Mouse (Mus musculus): ENCODE data around the gene Eif1ax. TPM values are rescaled to one million over a fixed set of nuclear protein-coding genes. Genes with fewer than 3 reads are reported as not detected.
A peak's percentile ranks its signal among the peaks of the same experiment; 100 is the strongest.
"Not testable (repeated sequence)": the region's sequence is repeated elsewhere in the genome, so short reads cannot be mapped to it uniquely, and the experiment has no call there.

Gene Eif1ax
- 10 to 100 TPM; 65.9 to 97.7 TPM for polyA plus RNA-seq (2017; shearing (Covaris generic))

DNA sequence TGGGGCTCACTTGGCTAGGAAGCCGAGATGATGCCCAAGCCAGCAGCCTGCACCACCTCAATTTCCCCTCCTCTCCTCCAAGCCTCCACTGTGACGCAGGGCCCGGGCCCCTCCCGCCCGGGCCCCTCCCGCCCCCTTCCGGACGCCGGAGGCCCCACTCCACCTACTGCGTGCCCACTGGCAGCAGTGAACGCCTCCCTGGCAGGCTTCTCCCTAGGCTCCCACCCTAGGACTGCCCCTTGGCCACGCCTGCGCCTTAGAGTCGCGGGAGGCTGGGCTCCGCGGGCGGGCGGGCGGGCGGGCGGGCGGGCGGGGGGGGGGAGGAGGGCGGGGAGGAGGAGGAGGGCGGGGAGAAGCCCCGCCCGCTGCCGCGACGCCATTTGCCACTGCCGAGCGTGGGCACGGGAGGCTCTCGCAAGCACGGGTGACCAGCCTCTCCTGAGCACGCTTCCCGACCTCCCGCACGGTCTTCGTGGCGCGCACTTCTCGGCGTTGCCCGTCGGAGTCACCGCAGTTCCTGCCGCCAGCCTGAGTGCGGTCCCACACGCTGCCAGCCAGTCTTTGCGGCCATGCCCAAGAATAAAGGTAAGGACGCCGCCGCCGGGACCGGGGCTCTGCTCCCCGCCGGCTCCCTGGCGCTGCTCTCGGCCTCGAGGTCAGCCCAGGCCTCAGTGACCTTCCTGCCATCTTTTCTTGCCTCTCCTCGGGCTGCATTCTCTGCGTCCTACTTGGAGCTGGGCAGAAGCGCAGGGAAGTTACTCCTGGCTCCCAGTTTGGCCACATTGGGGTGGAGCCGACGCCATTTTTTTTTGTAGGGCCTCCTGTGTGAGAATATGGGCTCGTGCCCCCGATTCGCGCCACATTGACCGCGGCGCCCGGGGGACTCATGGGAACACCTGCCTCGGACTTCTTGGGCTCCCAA is at the start of gene Eif1ax:
Gene Eif1ax (plus strand): TSS at position 348 of the 922 bp plus-strand sequence.
- peak; percentile 86 for ATAC-seq

DNA sequence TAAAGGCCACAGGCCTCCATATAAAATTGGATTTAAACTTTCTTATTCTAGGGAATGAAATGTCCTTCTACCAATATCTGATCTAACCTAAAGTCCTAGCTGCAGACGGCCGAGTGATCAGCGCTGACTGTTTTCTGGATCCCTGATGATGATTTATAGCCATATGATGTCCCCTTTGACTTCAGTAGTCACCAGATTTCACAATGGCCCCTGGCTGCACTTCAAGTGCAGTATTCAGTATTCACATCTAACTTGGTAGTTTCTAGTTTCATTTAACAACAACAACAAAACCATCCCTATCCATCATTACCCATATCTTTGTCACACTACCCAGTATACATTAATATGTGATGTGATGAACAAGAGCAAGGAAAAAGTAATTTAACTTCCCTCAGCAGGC is 7.5 kb upstream of the Eif1ax start:
- ATAC-seq: no peak

DNA sequence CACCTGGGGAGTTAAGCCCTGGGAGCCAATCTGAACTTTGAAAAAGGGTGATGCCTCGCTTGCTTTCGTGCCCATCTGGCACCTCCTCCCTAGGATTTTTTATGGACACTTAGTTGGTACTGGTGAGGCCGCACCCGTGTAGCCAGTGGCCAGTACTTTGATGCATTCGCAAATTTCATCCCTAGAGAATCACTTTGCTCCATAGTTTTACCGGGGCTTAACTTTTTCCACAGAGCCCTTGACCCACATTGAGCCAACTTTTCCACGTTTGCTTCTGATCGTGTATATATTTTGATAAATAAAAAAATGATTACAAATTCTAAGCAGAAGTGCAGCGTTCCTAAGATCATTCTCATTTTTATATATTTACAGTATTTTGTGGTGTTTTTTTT is 771 bp downstream of the Eif1ax start:
- no peak for ATAC-seq

DNA sequence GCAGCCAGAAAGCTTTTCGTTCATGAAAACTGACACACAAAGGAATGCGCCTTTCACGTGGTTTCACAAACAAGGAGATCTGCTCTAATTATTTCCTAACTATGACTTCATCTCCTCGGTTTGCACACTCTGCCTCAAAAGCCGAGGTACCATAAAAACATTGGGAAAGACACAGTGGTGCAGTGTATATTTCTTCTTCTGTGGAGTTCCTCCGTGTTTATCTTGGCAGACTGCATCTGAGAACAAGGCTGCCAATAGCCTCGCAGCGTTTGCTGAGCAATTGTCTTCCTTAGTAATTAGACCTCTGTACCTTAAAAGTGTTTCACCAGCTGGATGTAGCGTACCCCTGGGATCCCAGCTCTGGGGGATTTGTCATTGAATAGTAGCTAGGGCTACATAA is 15.1 kb downstream of the Eif1ax start:
- ATAC-seq: no peak

DNA sequence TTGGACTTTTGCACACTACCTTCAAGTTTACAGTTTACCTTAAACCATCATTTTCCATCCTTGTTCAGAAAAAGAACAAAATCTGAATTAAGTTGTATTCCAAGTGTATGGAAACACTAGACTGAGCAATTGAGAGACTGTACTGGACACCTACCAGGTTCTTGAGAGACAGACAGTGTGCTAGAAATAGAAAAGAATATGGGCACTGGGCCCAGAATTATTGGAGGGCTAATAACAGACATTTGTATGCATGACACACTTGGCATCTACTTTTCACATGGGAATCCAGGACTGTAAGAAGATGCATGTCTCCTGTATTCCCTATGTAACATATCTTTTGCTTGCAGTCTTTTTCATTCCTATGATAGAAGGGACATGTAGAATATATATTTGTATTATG is 17.0 kb downstream of the Eif1ax start:
- ATAC-seq: no peak

DNA sequence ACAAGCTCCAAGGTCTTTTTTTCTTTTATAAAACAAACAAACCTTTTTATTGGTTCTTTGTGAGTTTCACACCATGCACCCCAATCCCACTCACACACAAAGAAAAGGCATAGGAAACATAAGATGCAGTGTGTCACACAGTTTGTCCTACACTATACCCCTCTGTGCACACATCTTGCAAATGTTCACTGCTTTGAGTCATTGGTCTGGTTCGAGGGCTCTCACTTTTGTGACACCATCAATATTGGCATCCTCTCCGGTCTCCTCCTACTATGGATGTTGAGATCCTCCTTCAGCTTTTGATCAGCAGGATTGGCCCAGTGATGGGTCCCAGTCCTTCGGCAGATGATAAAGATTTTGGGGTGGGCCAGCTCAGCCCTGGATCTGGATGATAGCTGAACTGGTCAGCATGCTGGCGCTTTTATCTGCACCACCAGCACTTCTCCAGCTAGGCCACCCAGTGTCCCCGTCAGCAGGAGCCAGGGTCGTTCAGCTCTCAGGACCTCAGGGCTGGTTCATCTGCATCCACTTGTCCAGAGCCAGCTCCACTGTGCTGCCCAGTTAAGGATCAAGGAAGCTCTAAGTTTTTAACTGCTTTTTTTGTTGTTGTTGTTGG is 18.5 kb downstream of the Eif1ax start:
- no peak for ATAC-seq

DNA sequence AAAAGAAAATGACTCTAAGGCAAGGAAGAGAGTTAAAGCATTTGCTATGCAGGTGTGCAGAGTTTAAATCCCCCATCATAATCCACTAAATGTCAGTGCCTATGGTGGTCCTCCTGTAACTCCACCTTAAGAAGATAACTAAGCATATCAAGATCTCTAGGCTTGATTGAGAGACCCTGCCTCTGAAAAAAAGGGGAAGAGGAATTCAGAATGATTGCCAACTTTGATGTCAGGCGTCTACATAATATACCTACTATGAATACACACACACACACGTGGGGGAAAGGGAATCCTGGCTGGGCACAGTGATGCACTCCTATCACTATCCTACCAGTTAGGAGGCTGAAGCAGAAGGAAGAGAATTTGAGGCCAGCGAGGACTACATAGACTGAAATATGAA is 19.3 kb downstream of the Eif1ax start:
- ATAC-seq: no peak

DNA sequence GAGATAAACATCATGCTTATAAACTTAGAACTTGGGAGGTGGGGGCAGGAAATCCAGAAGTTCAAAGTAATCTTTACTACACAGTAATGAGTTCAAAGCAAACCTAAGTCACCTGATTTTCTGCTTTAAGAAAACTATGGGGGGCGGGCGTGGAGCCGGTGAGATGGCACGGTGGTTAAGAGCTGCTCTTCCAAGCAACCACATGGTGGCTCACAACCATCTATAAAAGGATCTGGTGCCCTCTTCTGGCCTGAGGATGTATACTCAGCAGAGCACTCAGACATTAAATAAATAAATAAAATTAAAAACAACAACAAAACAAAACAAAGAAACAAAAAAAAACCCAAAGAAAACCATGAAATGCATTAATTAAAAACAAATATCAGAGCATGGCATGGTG is 37.3 kb downstream of the Eif1ax start:
- peak; percentile 82 for ATAC-seq

DNA sequence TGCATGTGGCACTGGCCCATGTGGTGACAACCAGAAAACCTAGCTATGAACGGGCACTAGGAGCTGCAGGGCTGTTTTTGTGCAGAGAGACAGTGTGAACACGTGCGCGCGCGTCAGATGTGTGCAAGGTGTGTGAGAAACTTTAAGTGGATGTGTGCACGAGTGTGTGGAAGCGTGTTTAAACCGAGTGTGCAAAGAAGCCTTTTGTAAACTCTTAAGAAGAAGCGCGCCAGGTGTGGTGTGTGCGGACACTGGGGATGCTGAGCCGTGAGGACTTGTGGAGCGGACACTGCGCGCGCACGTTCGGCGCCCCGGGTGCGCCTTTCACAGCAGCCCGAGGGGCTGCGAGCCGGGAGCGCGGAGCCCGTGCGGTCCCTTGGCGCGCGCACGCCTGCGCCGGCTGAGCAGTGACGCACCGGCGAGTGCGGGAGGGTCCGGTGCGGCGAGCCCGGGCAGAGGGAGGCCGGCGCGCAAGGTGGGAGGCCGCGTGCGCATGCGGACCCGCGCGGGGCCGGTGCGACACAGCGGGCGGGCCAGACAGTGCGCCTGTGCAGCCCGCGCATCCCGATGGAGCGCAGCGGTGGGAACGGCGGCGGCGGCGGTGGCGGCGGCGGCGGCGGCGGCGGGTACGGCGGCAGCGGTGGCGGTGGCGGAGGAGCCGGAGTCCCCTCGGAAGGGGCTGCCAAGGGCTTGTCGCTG is 42.3 kb downstream of the Eif1ax start, which contains the start of gene Map7d2:
Gene Map7d2 (plus strand): TSS at position 443 of the 699 bp plus-strand sequence.
- ATAC-seq: no peak

DNA sequence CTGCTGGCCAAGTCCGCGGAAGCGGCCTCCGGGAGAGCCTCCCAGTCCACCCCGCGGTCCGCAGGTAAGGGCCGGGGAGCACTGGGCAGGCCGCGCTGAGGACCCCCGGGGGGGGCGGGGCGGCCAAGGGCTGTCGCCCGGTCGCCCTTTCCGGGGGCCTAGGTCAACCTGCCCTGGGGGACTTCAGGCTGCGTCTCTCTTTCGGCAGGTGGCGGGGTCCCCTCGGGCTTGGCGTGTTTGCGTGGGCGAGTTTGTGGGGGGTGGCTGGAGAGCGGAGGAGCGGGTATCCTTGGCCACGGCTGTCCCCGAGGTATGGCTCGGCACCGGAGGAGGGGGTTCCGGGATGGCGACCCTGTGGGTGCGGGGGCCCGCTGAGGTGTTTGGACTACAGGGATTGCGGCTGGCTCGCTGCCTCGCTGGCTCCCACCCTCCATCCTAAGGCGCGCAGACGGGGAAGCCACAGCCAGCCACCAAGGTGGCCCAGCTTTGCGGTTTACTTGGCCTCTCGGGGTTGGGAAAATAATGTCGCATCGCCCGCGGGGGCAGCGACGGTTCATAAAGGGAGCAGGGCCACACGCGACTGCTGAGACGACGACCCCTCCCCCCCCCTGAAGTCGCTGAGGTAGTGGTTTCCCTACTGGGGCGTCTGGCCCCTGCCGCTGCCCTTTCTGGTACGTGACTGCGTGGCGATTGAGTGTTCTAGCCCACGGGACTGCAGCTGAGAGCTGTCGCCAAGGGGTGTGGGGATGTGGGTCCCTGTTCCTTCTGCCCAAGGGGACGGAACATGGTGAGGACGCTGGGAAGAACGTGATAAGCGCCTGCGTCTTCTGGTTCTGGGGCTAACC is 43.1 kb downstream of the Eif1ax start:
- no peak for ATAC-seq

DNA sequence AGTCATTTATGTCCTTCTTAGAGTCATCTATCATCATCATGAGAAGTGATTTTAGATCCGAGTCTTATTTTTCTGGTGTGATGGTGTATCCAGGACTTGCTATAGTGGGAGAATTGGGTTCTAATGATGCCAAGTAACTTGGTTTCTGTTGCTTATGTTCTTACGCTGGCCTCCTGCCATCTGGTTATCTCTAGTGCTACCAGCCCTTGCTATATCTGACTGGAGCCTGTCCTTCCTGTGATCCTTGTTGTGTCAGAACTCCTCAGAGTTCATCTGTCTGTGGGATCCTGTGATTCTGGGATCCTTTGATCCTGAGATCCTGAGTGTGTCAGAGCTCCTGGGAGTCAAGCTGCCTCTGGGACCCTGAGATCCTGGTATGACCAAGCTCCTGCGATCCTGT is 58.5 kb downstream of the Eif1ax start:
- not testable (repeated sequence) for ATAC-seq

Other genes starting within 250 kb of the Eif1ax start
- 1 to 10 TPM; 6.3 to 9.4 TPM for gene Rps6ka3, start 161.9 kb upstream of the Eif1ax start, polyA plus RNA-seq (2017; shearing (Covaris generic))
- not detected for gene Map7d2, start 42.4 kb downstream of the Eif1ax start, polyA plus RNA-seq (2017; shearing (Covaris generic))
- 10 to 100 TPM; 40.8 to 41.3 TPM for gene Bclaf3, start 154.5 kb downstream of the Eif1ax start, polyA plus RNA-seq (2017; shearing (Covaris generic))